Mouse (Mus musculus) embryo, embryonic 10 days (tissue): ENCODE results near the gene Sh2b2.

Source experiments
- DNase-seq: peaks from one replicate; pipeline ENCODE4 v3.0.0-alpha.2; 2015; ENCODE audit warnings: low spot score

Gene Sh2b2

GRCm38 (mm10) chr5:136181197-136181596, 65.2 kb downstream of the Sh2b2 start:
- DNase-seq, result no peak

GRCm38 (mm10) chr5:136179594-136179993, 66.8 kb downstream of the Sh2b2 start:
- DNase-seq, result no peak

- no peak for DNase-seq
These were observed 72.5 kb downstream of the Sh2b2 start for GRCm38 (mm10) chr5:136173606-136174463.

GRCm38 (mm10) chr5:136172939-136173338, 73.4 kb downstream of the Sh2b2 start:
- DNase-seq, result no peak

- DNase-seq, result no peak
These were observed 74.7 kb downstream of the Sh2b2 start for GRCm38 (mm10) chr5:136171363-136172341.

GRCm38 (mm10) chr5:136170512-136171362, 75.6 kb downstream of the Sh2b2 start, which contains the start of gene Orai2:
Gene Orai2, minus strand, starts transcription at chr5:136170713.
- peak; percentile 92 for DNase-seq

- DNase-seq, result peak; percentile 56
These were observed 76.5 kb downstream of the Sh2b2 start for GRCm38 (mm10) chr5:136169626-136170511.
